Mouse (Mus musculus) hindbrain, embryonic 11.5 days (tissue): ENCODE data around the gene Slf2. TPM values are rescaled to one million over a fixed set of nuclear protein-coding genes. Genes with fewer than 3 reads are reported as not detected.
A peak's percentile ranks its signal among the peaks of the same experiment; 100 is the strongest.

ENCODE experiments used
- ATAC-seq: fragments of 200-750 bp; cut with Nextera tagmentation; 2 replicates; pipeline ENCODE4 v1.8.0; 2017; ENCODE audit warnings: mild to moderate bottlenecking, moderate TSS enrichment, moderate library complexity; ENCODE audit not compliant: low FRiP score
- DNase-seq: peaks from one replicate; pipeline ENCODE4 v3.0.0-alpha.2; 2015; ENCODE audit warnings: low spot score
- H3K27ac ChIP-seq: fragments of 300-500 bp; sonication (generic); 2 replicates; pipeline ENCODE4 v1.5.1; 2014; ENCODE audit warnings: mild to moderate bottlenecking, low read depth, low read length
- H3K27me3 ChIP-seq: fragments of 300-500 bp; sonication (generic); 2 replicates; pipeline ENCODE4 v1.6.1; 2014; ENCODE audit warnings: mild to moderate bottlenecking, low read length, moderate library complexity, mixed read lengths; ENCODE audit not compliant: control insufficient read depth, insufficient read depth
- H3K36me3 ChIP-seq: fragments of 300-500 bp; sonication (generic); 2 replicates; pipeline ENCODE4 v1.6.1; 2014; ENCODE audit warnings: mild to moderate bottlenecking, low read length, moderate library complexity, mixed read lengths; ENCODE audit not compliant: control insufficient read depth, insufficient read depth
- H3K4me1 ChIP-seq: fragments of 300-500 bp; sonication (generic); replicated peaks from 2 replicates; pipeline ENCODE4 v1.6.1; 2014; ENCODE audit warnings: low read length, mixed read lengths; ENCODE audit not compliant: control insufficient read depth, insufficient read depth
- H3K4me2 ChIP-seq: fragments of 300-500 bp; sonication (generic); replicated peaks from 2 replicates; pipeline ENCODE4 v1.6.1; 2014; ENCODE audit warnings: mild to moderate bottlenecking, low read depth, low read length
- H3K4me3 ChIP-seq: fragments of 300-500 bp; sonication (generic); 2 replicates; pipeline ENCODE4 v1.5.1; 2014; ENCODE audit warnings: low read depth, low read length
- H3K9ac ChIP-seq: fragments of 300-500 bp; sonication (generic); 2 replicates; pipeline ENCODE4 v1.6.1; 2014; ENCODE audit warnings: low read depth, low read length
- H3K9me3 ChIP-seq: fragments of 300-500 bp; sonication (generic); 2 replicates; pipeline ENCODE4 v1.6.1; 2016; ENCODE audit warnings: low read length; ENCODE audit not compliant: control insufficient read depth
- WGBS: fragments of 180-500 bp; shearing (Covaris S2); extraction: QIAGEN DNeasy Blood & Tissue Kit; methylation state at CpG from one replicate; pipeline ENCODE4 v1.1.7; 2014; 5-methylcytosine and 5-hydroxymethylcytosine counted together
- polyA plus RNA-seq: library from polyadenylated mRNA; unstranded; fragments of >200 nt; fragmentation: Nextera tagmentation; extraction: Ambion mirVana; gene quantifications from 2 replicates; pipeline ENCODE4 v1.2.1, GENCODE M21; 2014

The Slf2 gene
- polyA plus RNA-seq, 1 experiment from 2014 or later, result 44.7 TPM

GRCm38 (mm10) chr19:44895245-44895644, 35.7 kb upstream of the Slf2 start:
- Histone ChIP-seq H3K27ac (no peak overlapping the region), H3K9ac (no peak overlapping the region), H3K4me3 (no peak overlapping the region), H3K36me3 (no peaks in the 10 kb centered on the region), H3K4me1 (0 out of 2 replicates have a peak, but pooled peaks cover 2% of the 10 kb centered on the region), H3K4me2 (no peak overlapping the region), H3K27me3 (peaks cover 18% of the 10 kb centered on the region), H3K9me3 (no peaks in the 10 kb centered on the region)
- ATAC-seq, result no peak
- WGBS, result 0% methylated on average over 4 of the region's 4 CpGs
- DNase-seq, result peak; percentile 79

GRCm38 (mm10) chr19:44896450-44896849, 34.5 kb upstream of the Slf2 start:
- Histone ChIP-seq H3K27me3 (peaks cover 18% of the 10 kb centered on the region), H3K9ac (no peak overlapping the region), H3K9me3 (no peaks in the 10 kb centered on the region), H3K36me3 (no peaks in the 10 kb centered on the region), H3K27ac (no peak overlapping the region), H3K4me2 (no peak overlapping the region), H3K4me1 (peaks cover 2% of the 10 kb centered on the region; the same call in 1 of the 2 replicates), H3K4me3 (no peak overlapping the region)
- ATAC-seq (no peak), DNase-seq (no peak)
- 74% methylated on average over 6 of the region's 6 CpGs for WGBS

- Histone ChIP-seq H3K4me2 (no peak overlapping the region), H3K27me3 (peaks cover 14% of the 10 kb centered on the region), H3K4me1 (peaks cover 2% of the 10 kb centered on the region; the same call in 1 of the 2 replicates), H3K27ac (no peak overlapping the region), H3K9me3 (no peaks in the 10 kb centered on the region), H3K9ac (no peak overlapping the region), H3K36me3 (no peaks in the 10 kb centered on the region), H3K4me3 (no peak overlapping the region)
- WGBS, result 70% methylated on average over 5 of the region's 5 CpGs
- no peak for ATAC-seq
- no peak for DNase-seq
Observed at GRCm38 (mm10) chr19:44897521-44897920, 33.4 kb upstream of the Slf2 start.

GRCm38 (mm10) chr19:44898646-44899045, 32.3 kb upstream of the Slf2 start:
- no peak overlapping the region for H3K4me3 ChIP-seq
- H3K9ac ChIP-seq, result no peak overlapping the region
- H3K4me1 ChIP-seq, result peaks cover 2% of the 10 kb centered on the region; the same call in 1 of the 2 replicates
- H3K36me3 ChIP-seq, result no peaks in the 10 kb centered on the region
- DNase-seq (no peak), ATAC-seq (no peak)
- no peaks in the 10 kb centered on the region for H3K9me3 ChIP-seq
- WGBS, result 47% methylated on average over 3 of the region's 3 CpGs
- H3K27ac ChIP-seq, result no peak overlapping the region
- H3K4me2 ChIP-seq, result no peak overlapping the region
- peaks cover 10% of the 10 kb centered on the region for H3K27me3 ChIP-seq

GRCm38 (mm10) chr19:44899104-44899793, 31.7 kb upstream of the Slf2 start:
- WGBS, result 39% methylated on average over 9 of the region's 9 CpGs
- no peak for ATAC-seq
- DNase-seq, result no peak
- Histone ChIP-seq H3K9me3 (no peaks in the 10 kb centered on the region), H3K4me1 (peaks cover 2% of the 10 kb centered on the region; the same call in 1 of the 2 replicates), H3K36me3 (no peaks in the 10 kb centered on the region), H3K27ac (no peak overlapping the region), H3K4me3 (no peak overlapping the region), H3K9ac (no peak overlapping the region), H3K27me3 (peaks cover 10% of the 10 kb centered on the region), H3K4me2 (no peak overlapping the region)

- peak; percentile 49 for ATAC-seq
- H3K4me2 ChIP-seq, result no peak overlapping the region
Observed at GRCm38 (mm10) chr19:44899947-44900773, 30.8 kb upstream of the Slf2 start.

GRCm38 (mm10) chr19:44901047-44901446, 29.9 kb upstream of the Slf2 start:
- no peaks in the 10 kb centered on the region for H3K9me3 ChIP-seq
- no peaks in the 10 kb centered on the region for H3K36me3 ChIP-seq
- H3K27me3 ChIP-seq, result peaks cover 3% of the 10 kb centered on the region
- H3K4me3 ChIP-seq, result no peak overlapping the region
- DNase-seq (no peak), ATAC-seq (peak; percentile 54; the same call in 1 of the 2 replicates)
- no peak overlapping the region for H3K9ac ChIP-seq
- H3K27ac ChIP-seq, result no peak overlapping the region
- no peak overlapping the region for H3K4me2 ChIP-seq
- H3K4me1 ChIP-seq, result peaks cover 2% of the 10 kb centered on the region; the same call in 1 of the 2 replicates
- whole genome bisulfite sequencing, result 68% methylated on average over 3 of the region's 3 CpGs

More at GRCm38 (mm10) chr19:44899947-44900773, 30.8 kb upstream of the Slf2 start:
- H3K36me3 ChIP-seq, result no peaks in the 10 kb centered on the region
- H3K9me3 ChIP-seq, result no peaks in the 10 kb centered on the region
- H3K27ac ChIP-seq, result peak overlapping the region; percentile 55
- DNase-seq, result peak; percentile 38
- peaks cover 2% of the 10 kb centered on the region; the same call in 1 of the 2 replicates for H3K4me1 ChIP-seq
- no peak overlapping the region for H3K9ac ChIP-seq
- no peak overlapping the region for H3K4me3 ChIP-seq
- WGBS, result 32% methylated on average over 22 of the region's 22 CpGs
- H3K27me3 ChIP-seq, result peaks cover 7% of the 10 kb centered on the region

- peaks cover 3% of the 10 kb centered on the region for H3K27me3 ChIP-seq
- no peak overlapping the region for H3K27ac ChIP-seq
- no peak overlapping the region for H3K4me2 ChIP-seq
- no peaks in the 10 kb centered on the region for H3K9me3 ChIP-seq
- no peak overlapping the region for H3K4me3 ChIP-seq
- H3K9ac ChIP-seq, result no peak overlapping the region
- WGBS, result 80% methylated on average over 4 of the region's 4 CpGs
- no peak for ATAC-seq
- H3K4me1 ChIP-seq, result peaks cover 2% of the 10 kb centered on the region; the same call in 1 of the 2 replicates
- DNase-seq, result no peak
- H3K36me3 ChIP-seq, result no peaks in the 10 kb centered on the region
Observed at GRCm38 (mm10) chr19:44902324-44902723, 28.6 kb upstream of the Slf2 start.
